Mouse (Mus musculus) kidney, embryonic 15.5 days (tissue): ENCODE measurements at regions not wholly inside any gene's neighbourhood (a gene's known extent, or its start where the extent isn't known, plus 50 kb on each side); places are given as distances from the start of the nearest gene placed in this dataset.

Experiments
- ATAC-seq: fragments of 200-750 bp; cut with Nextera tagmentation; replicated peaks from 2 replicates; pipeline ENCODE4 v1.8.0; 2017; ENCODE audit warnings: moderate TSS enrichment; ENCODE audit not compliant: low FRiP score
- H3K27ac ChIP-seq: fragments of 300-500 bp; sonication (generic); 2 replicates; pipeline ENCODE4 v1.5.1; 2015; ENCODE audit warnings: mild to moderate bottlenecking, inconsistent platforms
- H3K27me3 ChIP-seq: fragments of 300-500 bp; sonication (generic); 2 replicates; pipeline ENCODE4 v1.6.1; 2015; ENCODE audit warnings: inconsistent platforms
- H3K36me3 ChIP-seq: fragments of 300-500 bp; sonication (generic); 2 replicates; pipeline ENCODE4 v1.6.1; 2015; ENCODE audit warnings: inconsistent platforms
- H3K4me1 ChIP-seq: fragments of 300-500 bp; sonication (generic); 2 replicates; pipeline ENCODE4 v1.6.1; 2015; ENCODE audit warnings: inconsistent platforms
- H3K4me2 ChIP-seq: fragments of 300-500 bp; sonication (generic); 2 replicates; pipeline ENCODE4 v1.6.1; 2015; ENCODE audit warnings: moderate library complexity, mild to moderate bottlenecking, inconsistent platforms
- H3K4me3 ChIP-seq: fragments of 300-500 bp; sonication (generic); replicated peaks from 2 replicates; pipeline ENCODE4 v1.5.1; 2015; ENCODE audit warnings: mild to moderate bottlenecking, inconsistent platforms
- H3K9ac ChIP-seq: fragments of 300-500 bp; sonication (generic); 2 replicates; pipeline ENCODE4 v1.6.1; 2015; ENCODE audit warnings: mild to moderate bottlenecking, inconsistent platforms
- H3K9me3 ChIP-seq: fragments of 300-500 bp; sonication (generic); replicated peaks from 2 replicates; pipeline ENCODE4 v1.6.1; 2016; ENCODE audit warnings: inconsistent platforms
- WGBS: fragments of 180-500 bp; shearing (Covaris S2); methylation state at CpG from one replicate; pipeline ENCODE4 v1.1.7; 2015; ENCODE audit warnings: mixed read lengths; 5-methylcytosine and 5-hydroxymethylcytosine counted together

DNA sequence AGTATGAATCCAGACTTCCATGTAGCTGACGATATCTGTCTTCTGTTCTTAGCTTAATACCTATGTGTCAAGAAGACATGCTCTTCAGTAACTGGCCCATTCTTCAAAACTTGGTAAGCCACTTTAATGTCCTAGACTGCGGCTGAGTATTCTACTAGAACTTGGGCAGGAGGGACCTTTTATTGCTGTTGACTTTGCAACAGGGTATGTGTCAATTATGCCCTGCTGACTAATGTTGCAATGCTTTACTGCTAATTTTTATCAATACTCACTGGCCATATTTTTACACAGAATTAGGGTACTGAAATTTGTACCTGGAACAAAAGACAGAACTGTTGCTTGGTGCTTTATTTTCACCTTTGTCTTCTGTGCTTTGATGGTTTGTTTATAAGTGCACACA is 746.9 kb downstream of the Ppargc1a start:
- no peak overlapping the region for H3K27ac ChIP-seq
- no peak overlapping the region for H3K4me2 ChIP-seq
- H3K4me3 ChIP-seq: no peak overlapping the region
- H3K36me3 ChIP-seq: no peaks in the 10 kb centered on the region
- no peak for ATAC-seq
- H3K27me3 ChIP-seq: no peaks in the 10 kb centered on the region
- 89% methylated on average over 2 of the region's 2 CpGs for WGBS
- no peak overlapping the region for H3K9ac ChIP-seq
- H3K9me3 ChIP-seq: no peaks in the 10 kb centered on the region
- no peaks in the 10 kb centered on the region for H3K4me1 ChIP-seq

DNA sequence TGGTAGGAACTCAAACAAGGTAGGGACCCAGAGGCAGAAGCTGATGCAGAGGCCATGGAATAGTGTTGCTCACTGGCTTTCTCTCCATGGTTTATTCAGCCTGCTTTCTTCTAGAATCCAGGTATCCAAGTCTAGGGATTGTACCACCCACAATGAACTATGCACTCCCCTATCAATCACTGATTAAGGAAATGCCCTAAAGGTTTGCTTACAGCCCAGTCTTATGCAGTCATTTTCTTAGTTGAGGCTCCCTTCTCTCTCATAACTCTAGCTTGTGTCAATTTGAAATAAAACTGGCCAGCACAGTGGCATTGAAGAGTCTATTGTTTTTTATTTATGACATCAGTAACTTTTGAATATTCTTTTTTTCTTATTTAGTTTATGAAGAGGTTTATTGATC is 747.6 kb downstream of the Ppargc1a start:
- Histone ChIP-seq H3K36me3 (no peaks in the 10 kb centered on the region), H3K4me2 (no peak overlapping the region), H3K4me1 (no peaks in the 10 kb centered on the region), H3K27me3 (no peaks in the 10 kb centered on the region), H3K9me3 (no peaks in the 10 kb centered on the region), H3K9ac (no peak overlapping the region), H3K27ac (no peak overlapping the region), H3K4me3 (no peak overlapping the region)
- no peak for ATAC-seq

DNA sequence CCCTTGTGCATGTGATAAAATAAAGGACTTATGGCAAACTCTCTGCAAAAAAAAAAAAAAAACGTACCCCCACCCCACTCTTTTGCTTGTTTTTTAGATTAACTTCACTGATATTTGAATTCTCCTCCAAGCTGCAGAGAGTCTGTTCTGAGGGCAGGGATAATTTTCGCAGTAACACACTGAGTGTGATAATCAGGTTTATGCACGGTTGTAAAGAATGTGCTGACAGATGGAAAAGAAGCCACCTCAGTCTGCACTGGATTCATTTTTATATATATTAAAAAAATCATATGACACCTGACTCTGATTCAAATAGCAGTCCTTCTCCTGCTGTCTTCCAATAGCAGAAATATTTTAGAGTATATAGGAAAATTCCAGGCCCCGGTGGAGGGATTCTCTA is 736.5 kb upstream of the Adgra3 start:
- H3K4me1 ChIP-seq: no peaks in the 10 kb centered on the region
- H3K27me3 ChIP-seq: no peaks in the 10 kb centered on the region
- no peak overlapping the region for H3K4me3 ChIP-seq
- no peak overlapping the region for H3K9ac ChIP-seq
- H3K9me3 ChIP-seq: no peaks in the 10 kb centered on the region
- ATAC-seq: no peak
- no peak overlapping the region for H3K27ac ChIP-seq
- no peaks in the 10 kb centered on the region for H3K36me3 ChIP-seq
- H3K4me2 ChIP-seq: no peak overlapping the region
- WGBS: 70% methylated on average over 4 of the region's 4 CpGs

DNA sequence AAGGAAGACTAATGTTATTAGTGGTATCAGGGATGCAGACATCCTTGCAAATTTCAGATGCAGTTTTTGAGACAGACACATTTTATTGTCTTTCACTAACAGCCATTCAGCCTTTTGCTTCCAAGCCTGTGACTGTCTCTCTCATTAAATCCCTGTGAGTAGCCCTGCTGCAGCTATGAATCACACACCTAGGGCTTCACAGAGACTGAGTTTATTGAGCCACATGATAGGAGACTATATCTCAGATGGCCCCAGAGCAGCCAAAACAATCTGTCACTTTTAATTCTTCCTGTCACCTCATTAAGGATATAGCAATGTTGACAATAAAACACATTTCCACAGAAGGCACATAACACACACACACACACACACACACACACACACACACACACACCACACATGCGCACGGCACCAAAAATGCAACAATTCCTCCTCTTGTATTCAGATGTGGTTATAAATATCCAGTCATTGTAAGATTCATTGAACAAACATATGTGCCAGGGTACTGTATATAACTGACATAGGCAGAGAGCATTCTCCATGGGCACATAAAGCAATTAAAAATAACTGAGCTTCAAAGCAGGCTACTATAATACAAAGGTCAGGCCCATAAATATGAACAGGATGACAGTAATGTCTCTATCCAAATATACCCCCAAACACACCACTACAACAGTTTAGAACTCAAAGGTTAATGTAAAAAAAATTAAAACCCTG is 735.8 kb upstream of the Adgra3 start:
- 79% methylated on average over 2 of the region's 2 CpGs for WGBS
- no peak overlapping the region for H3K9ac ChIP-seq
- no peaks in the 10 kb centered on the region for H3K4me1 ChIP-seq
- no peak for ATAC-seq
- H3K9me3 ChIP-seq: no peaks in the 10 kb centered on the region
- H3K36me3 ChIP-seq: no peaks in the 10 kb centered on the region
- no peak overlapping the region for H3K27ac ChIP-seq
- no peak overlapping the region for H3K4me2 ChIP-seq
- H3K4me3 ChIP-seq: no peak overlapping the region
- no peaks in the 10 kb centered on the region for H3K27me3 ChIP-seq

DNA sequence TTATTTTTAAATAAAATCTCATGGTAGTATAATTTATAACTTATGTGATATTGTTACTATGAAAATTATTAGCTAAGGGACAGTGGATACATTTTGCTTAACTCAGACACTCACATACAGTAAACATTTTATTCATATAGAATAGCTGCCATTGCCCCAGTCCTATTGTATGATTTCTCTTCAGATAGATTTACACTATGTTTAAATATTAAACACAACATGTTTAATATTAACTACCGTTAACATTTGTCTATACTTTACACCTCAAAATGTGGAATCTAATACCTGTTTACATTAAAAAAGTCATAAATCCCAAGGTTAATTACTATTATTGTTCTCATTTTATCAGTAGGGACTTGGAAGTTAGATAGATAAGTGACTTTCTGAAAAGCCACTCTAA is 734.8 kb upstream of the Adgra3 start:
- Histone ChIP-seq H3K4me1 (no peaks in the 10 kb centered on the region), H3K4me2 (no peak overlapping the region), H3K27ac (no peak overlapping the region), H3K9ac (no peak overlapping the region), H3K4me3 (no peak overlapping the region), H3K9me3 (no peaks in the 10 kb centered on the region), H3K27me3 (no peaks in the 10 kb centered on the region), H3K36me3 (no peaks in the 10 kb centered on the region)
- 75% methylated on average over 1 of the region's 1 CpGs for WGBS
- no peak for ATAC-seq

DNA sequence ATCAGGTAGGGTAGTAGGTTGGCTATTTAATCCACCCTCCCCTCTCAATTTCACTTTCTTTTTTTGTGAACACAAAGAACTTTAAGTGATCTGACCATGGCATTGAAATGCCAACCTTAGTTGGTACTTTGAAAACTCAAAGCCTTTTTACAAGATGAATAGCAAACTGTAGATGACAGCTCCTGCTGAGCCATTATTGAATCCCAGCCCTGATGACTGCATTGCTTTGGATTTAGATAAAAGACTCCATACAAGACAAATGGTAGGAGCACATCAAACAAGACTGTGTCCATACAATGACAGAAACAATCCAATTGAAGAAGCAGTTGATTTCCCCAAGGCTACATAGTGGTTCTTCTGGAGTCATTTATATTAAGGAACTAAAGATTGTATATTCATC is 726.5 kb upstream of the Adgra3 start:
- no peak overlapping the region for H3K4me2 ChIP-seq
- H3K36me3 ChIP-seq: no peaks in the 10 kb centered on the region
- H3K27ac ChIP-seq: no peak overlapping the region
- no peaks in the 10 kb centered on the region for H3K4me1 ChIP-seq
- no peaks in the 10 kb centered on the region for H3K9me3 ChIP-seq
- H3K27me3 ChIP-seq: no peaks in the 10 kb centered on the region
- no peak overlapping the region for H3K9ac ChIP-seq
- no peak for ATAC-seq
- no peak overlapping the region for H3K4me3 ChIP-seq

DNA sequence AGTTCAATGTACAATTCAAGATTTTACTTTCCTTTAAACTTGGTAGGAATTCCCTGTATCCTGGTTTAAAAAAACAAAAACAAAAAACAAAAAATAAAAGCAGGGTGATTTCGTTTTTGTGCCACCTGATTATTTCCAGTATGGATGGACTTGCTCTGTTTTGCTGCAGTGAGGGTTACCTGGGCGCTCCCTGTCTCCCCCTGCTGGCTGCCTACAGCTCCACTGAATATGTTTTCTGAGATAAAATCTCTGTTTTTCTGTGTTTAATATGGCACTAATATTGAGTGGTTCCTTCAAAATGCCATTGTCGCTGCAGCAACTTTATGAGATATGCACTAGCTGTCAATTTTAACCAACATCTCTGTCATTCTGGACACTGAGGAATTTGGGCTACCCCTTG is 720.3 kb upstream of the Adgra3 start:
- no peak for ATAC-seq
- H3K4me1 ChIP-seq: no peaks in the 10 kb centered on the region
- 54% methylated on average over 3 of the region's 3 CpGs for WGBS
- no peaks in the 10 kb centered on the region for H3K27me3 ChIP-seq
- H3K27ac ChIP-seq: no peak overlapping the region
- H3K9me3 ChIP-seq: no peaks in the 10 kb centered on the region
- H3K9ac ChIP-seq: no peak overlapping the region
- no peaks in the 10 kb centered on the region for H3K36me3 ChIP-seq
- H3K4me2 ChIP-seq: no peak overlapping the region
- no peak overlapping the region for H3K4me3 ChIP-seq

DNA sequence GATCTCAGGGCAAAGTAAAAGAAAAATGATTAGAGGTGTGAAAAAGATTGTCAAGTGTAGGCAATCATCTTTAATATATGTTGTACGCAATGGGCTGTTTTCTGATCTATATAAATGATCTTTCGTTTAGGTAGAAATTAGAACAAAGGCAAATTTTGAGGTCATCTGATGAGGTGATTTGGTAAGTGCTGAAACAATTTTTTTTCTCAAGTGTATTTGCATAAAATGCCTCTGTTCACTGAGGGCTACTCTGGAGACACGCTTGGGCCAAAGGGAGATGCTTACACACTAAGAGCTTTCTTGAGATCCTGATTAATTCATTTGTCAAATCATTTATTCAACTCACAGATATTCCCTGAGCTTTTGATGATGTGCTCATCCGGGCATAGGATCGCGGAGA is 719.4 kb upstream of the Adgra3 start:
- Histone ChIP-seq H3K4me1 (no peaks in the 10 kb centered on the region), H3K36me3 (no peaks in the 10 kb centered on the region), H3K9ac (no peak overlapping the region), H3K9me3 (no peaks in the 10 kb centered on the region), H3K27ac (no peak overlapping the region), H3K27me3 (no peaks in the 10 kb centered on the region), H3K4me2 (no peak overlapping the region), H3K4me3 (no peak overlapping the region)
- WGBS: 91% methylated on average over 6 of the region's 6 CpGs
- no peak for ATAC-seq

DNA sequence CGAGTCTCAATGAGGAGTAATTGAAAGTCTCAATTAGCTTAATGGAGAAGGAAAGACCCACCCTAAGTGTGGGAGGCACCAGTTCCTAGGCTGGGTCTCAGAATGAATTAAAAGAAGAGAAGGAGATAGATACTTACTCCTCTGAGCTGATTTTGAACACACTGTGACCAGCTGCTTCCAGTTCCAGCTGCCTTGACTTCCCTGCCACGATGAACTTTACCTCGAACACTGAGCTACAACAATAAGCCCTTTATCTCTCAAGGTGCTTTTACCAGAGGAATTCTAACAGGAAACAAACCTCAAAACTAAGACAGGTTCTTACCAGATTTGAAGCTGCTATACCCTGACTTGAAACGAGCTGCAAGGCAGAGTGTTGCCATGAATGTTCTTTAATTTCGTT is 703.5 kb upstream of the Adgra3 start:
- 78% methylated on average over 5 of the region's 5 CpGs for WGBS
- Histone ChIP-seq H3K27ac (no peak overlapping the region), H3K9ac (no peak overlapping the region), H3K4me2 (no peak overlapping the region), H3K36me3 (no peaks in the 10 kb centered on the region), H3K9me3 (no peaks in the 10 kb centered on the region), H3K4me1 (no peaks in the 10 kb centered on the region), H3K27me3 (no peaks in the 10 kb centered on the region), H3K4me3 (no peak overlapping the region)
- ATAC-seq: no peak

DNA sequence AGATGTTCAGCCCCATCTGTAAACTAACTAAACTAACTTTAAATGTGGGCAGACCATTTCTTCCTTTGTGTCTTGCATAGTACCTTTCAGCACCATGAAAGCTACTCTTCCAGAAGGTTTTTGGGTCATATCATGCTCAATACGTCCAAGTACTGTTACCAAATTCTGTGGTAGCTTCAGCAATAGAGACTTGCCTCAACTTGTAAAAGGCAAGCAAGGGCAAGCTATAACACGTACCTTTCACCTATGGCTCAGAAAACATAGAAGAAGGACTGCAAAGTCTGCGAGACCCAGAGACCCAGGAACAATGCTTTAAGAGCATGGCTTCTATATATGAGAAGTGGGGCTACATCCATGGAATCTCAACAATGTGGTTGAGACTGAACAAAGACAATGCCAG is 701.6 kb upstream of the Adgra3 start:
- H3K36me3 ChIP-seq: no peaks in the 10 kb centered on the region
- H3K4me3 ChIP-seq: no peak overlapping the region
- ATAC-seq: no peak
- H3K27me3 ChIP-seq: no peaks in the 10 kb centered on the region
- H3K4me2 ChIP-seq: no peak overlapping the region
- no peaks in the 10 kb centered on the region for H3K4me1 ChIP-seq
- no peaks in the 10 kb centered on the region for H3K9me3 ChIP-seq
- H3K27ac ChIP-seq: no peak overlapping the region
- 87% methylated on average over 3 of the region's 3 CpGs for WGBS
- no peak overlapping the region for H3K9ac ChIP-seq

DNA sequence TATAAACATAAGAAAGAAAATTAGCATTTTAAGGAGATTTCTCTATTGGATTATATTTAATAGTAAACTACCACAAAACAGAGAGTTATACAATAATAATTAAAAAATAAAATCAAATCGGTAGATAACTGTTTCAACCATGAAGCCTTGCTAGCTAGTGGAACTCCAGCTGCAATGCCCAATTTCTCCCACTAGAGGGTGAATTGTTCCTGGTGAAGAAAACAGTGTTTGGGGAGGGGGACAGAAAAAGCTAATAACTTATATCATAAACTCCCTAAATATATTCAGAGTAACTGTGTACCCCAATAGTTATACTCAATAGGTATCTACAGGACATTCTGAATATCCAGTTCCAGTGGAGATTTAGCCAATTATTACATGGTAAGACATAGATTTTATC is 694.0 kb upstream of the Adgra3 start:
- no peak overlapping the region for H3K9ac ChIP-seq
- ATAC-seq: no peak
- no peak overlapping the region for H3K4me3 ChIP-seq
- no peaks in the 10 kb centered on the region for H3K4me1 ChIP-seq
- H3K27ac ChIP-seq: no peak overlapping the region
- H3K27me3 ChIP-seq: no peaks in the 10 kb centered on the region
- no peaks in the 10 kb centered on the region for H3K36me3 ChIP-seq
- H3K4me2 ChIP-seq: no peak overlapping the region
- 75% methylated on average over 1 of the region's 1 CpGs for WGBS
- H3K9me3 ChIP-seq: no peaks in the 10 kb centered on the region

DNA sequence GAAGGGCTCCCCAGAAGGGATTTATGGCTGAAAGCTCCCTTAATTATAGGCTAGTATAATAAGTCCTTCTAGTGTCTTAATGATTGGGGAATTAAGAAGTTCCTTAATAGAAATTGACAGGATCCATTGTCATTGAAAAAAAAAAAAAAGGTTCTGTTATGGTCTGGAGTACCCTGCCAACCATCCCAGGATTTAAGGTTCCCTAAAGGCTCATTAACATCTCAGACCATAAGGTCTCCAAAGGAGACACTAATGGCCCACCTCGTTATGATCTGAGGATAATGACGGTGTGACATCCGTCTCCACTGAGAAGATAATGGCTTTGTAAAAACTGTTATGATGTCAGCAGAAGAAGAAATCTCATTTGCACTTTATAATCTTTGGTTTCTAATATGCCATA is 692.6 kb upstream of the Adgra3 start:
- no peaks in the 10 kb centered on the region for H3K4me1 ChIP-seq
- H3K9me3 ChIP-seq: no peaks in the 10 kb centered on the region
- no peak overlapping the region for H3K27ac ChIP-seq
- H3K4me2 ChIP-seq: no peak overlapping the region
- no peaks in the 10 kb centered on the region for H3K27me3 ChIP-seq
- H3K4me3 ChIP-seq: no peak overlapping the region
- no peak for ATAC-seq
- no peaks in the 10 kb centered on the region for H3K36me3 ChIP-seq
- no peak overlapping the region for H3K9ac ChIP-seq
- WGBS: 52% methylated on average over 3 of the region's 3 CpGs

DNA sequence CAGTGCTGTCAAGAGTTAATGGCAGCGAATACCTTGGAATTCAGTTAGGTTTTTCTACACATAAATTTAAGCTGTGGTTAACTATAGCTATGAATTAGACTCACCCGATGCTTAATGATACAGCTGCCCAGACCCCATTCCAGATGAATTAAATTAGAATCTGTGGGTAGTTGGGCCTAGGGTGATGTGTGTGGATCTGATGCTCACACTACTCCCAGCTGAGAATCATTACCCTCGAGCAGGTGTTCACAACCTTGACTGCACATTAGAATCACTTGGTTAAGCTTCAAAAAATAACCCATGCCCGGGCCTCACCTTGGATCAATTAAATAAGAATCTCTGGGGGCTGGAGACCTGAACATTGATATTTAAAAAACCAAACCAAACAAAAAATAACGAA is 684.2 kb upstream of the Adgra3 start:
- H3K27me3 ChIP-seq: no peaks in the 10 kb centered on the region
- ATAC-seq: no peak
- H3K4me2 ChIP-seq: no peak overlapping the region
- 75% methylated on average over 5 of the region's 5 CpGs for WGBS
- H3K36me3 ChIP-seq: no peaks in the 10 kb centered on the region
- H3K4me1 ChIP-seq: no peaks in the 10 kb centered on the region
- H3K9me3 ChIP-seq: no peaks in the 10 kb centered on the region
- no peak overlapping the region for H3K27ac ChIP-seq
- H3K9ac ChIP-seq: no peak overlapping the region
- no peak overlapping the region for H3K4me3 ChIP-seq
